Mouse (Mus musculus) embryonic facial prominence, embryonic 13.5 days (tissue): ENCODE data around the gene Dzip1. TPM values are rescaled to one million over a fixed set of nuclear protein-coding genes. Genes with fewer than 3 reads are reported as not detected.

Experiments used
- ATAC-seq: fragments of 200-750 bp; cut with Nextera tagmentation; 2 replicates; pipeline ENCODE4 v1.8.0; 2017; ENCODE audit warnings: low read depth; ENCODE audit not compliant: insufficient number of reproducible peaks, insufficient read depth, low FRiP score, low TSS enrichment
- H3K27ac ChIP-seq: fragments of 300-500 bp; sonication (generic); 2 replicates; pipeline ENCODE4 v1.5.1; 2015; ENCODE audit warnings: moderate library complexity, mild to moderate bottlenecking, inconsistent platforms
- H3K27me3 ChIP-seq: fragments of 300-500 bp; sonication (generic); 2 replicates; pipeline ENCODE4 v1.6.1; 2015; ENCODE audit warnings: mild to moderate bottlenecking, inconsistent platforms
- H3K36me3 ChIP-seq: fragments of 300-500 bp; sonication (generic); 2 replicates; pipeline ENCODE4 v1.6.1; 2015; ENCODE audit warnings: mild to moderate bottlenecking, inconsistent platforms
- H3K4me1 ChIP-seq: fragments of 300-500 bp; sonication (generic); 2 replicates; pipeline ENCODE4 v1.6.1; 2015; ENCODE audit warnings: inconsistent platforms
- H3K4me2 ChIP-seq: fragments of 300-500 bp; sonication (generic); 2 replicates; pipeline ENCODE4 v1.6.1; 2015; ENCODE audit warnings: moderate library complexity, mild to moderate bottlenecking, inconsistent platforms
- H3K4me3 ChIP-seq: fragments of 300-500 bp; sonication (generic); 2 replicates; pipeline ENCODE4 v1.5.1; 2015; ENCODE audit warnings: mild to moderate bottlenecking, inconsistent platforms
- H3K9ac ChIP-seq: fragments of 300-500 bp; sonication (generic); 2 replicates; pipeline ENCODE4 v1.6.1; 2015; ENCODE audit warnings: mild to moderate bottlenecking, inconsistent platforms
- H3K9me3 ChIP-seq: fragments of 300-500 bp; sonication (generic); 2 replicates; pipeline ENCODE4 v1.6.1; 2016; ENCODE audit warnings: inconsistent platforms
- WGBS: fragments of 180-500 bp; shearing (Covaris S2); methylation state at CpG from one replicate; pipeline ENCODE4 v1.1.7; 2015; ENCODE audit warnings: mixed read lengths; 5-methylcytosine and 5-hydroxymethylcytosine counted together
- polyA plus RNA-seq: library from polyadenylated mRNA; unstranded; fragments of >200 nt; fragmentation: Nextera tagmentation; extraction: Ambion mirVana; gene quantifications from 2 replicates; pipeline ENCODE4 v1.2.1, GENCODE M21; 2015

Gene Dzip1
- polyA plus RNA-seq, 1 experiment from 2014 or later = 37.7 TPM

GRCm38 (mm10) chr14:118920654-118921053, 4.6 kb downstream of the Dzip1 start:
- peaks cover 18% of the 10 kb centered on the region for H3K36me3 ChIP-seq
- 0 out of 2 replicates have a peak, but pooled peaks cover 9% of the 10 kb centered on the region for H3K27me3 ChIP-seq
- H3K4me3 ChIP-seq = no peak overlapping the region
- WGBS = 66% methylated on average over 7 of the region's 7 CpGs
- 0 out of 2 replicates have a peak overlapping the region, but pooled peaks have one; percentile 32 for H3K9ac ChIP-seq
- no peak for ATAC-seq
- H3K4me1 ChIP-seq = peaks cover 40% of the 10 kb centered on the region
- no peak overlapping the region for H3K27ac ChIP-seq
- no peaks in the 10 kb centered on the region for H3K9me3 ChIP-seq
- H3K4me2 ChIP-seq = no peak overlapping the region

GRCm38 (mm10) chr14:118919025-118919424, 6.2 kb downstream of the Dzip1 start:
- Histone ChIP-seq H3K36me3 (peaks cover 29% of the 10 kb centered on the region), H3K4me2 (no peak overlapping the region), H3K27me3 (0 out of 2 replicates have a peak, but pooled peaks cover 9% of the 10 kb centered on the region), H3K9ac (no peak overlapping the region), H3K4me1 (peaks cover 34% of the 10 kb centered on the region), H3K9me3 (no peaks in the 10 kb centered on the region), H3K27ac (no peak overlapping the region), H3K4me3 (no peak overlapping the region)
- no peak for ATAC-seq
- 68% methylated on average over 8 of the region's 8 CpGs for WGBS

GRCm38 (mm10) chr14:118913651-118914050, 11.6 kb downstream of the Dzip1 start:
- Histone ChIP-seq H3K9ac (no peak overlapping the region), H3K9me3 (no peaks in the 10 kb centered on the region), H3K27ac (no peak overlapping the region), H3K4me1 (peaks cover 24% of the 10 kb centered on the region), H3K27me3 (no peaks in the 10 kb centered on the region), H3K4me3 (no peak overlapping the region), H3K4me2 (no peak overlapping the region), H3K36me3 (peaks cover 65% of the 10 kb centered on the region)
- no peak for ATAC-seq
- 39% methylated on average over 5 of the region's 5 CpGs for WGBS

GRCm38 (mm10) chr14:118911521-118911920, 13.7 kb downstream of the Dzip1 start:
- Histone ChIP-seq H3K36me3 (peaks cover 74% of the 10 kb centered on the region), H3K9ac (no peak overlapping the region), H3K9me3 (no peaks in the 10 kb centered on the region), H3K27ac (no peak overlapping the region), H3K27me3 (no peaks in the 10 kb centered on the region), H3K4me1 (peaks cover 24% of the 10 kb centered on the region), H3K4me3 (no peak overlapping the region), H3K4me2 (no peak overlapping the region)
- 85% methylated on average over 6 of the region's 6 CpGs for WGBS
- ATAC-seq = no peak

- Histone ChIP-seq H3K36me3 (peaks cover 72% of the 10 kb centered on the region), H3K27ac (no peak overlapping the region), H3K9ac (no peak overlapping the region), H3K4me2 (no peak overlapping the region), H3K4me1 (peaks cover 24% of the 10 kb centered on the region), H3K4me3 (no peak overlapping the region), H3K27me3 (no peaks in the 10 kb centered on the region), H3K9me3 (no peaks in the 10 kb centered on the region)
- 64% methylated on average over 29 of the region's 29 CpGs for WGBS
- no peak for ATAC-seq
These were observed 14.7 kb downstream of the Dzip1 start for GRCm38 (mm10) chr14:118910332-118911222.

GRCm38 (mm10) chr14:118909872-118910271, 15.4 kb downstream of the Dzip1 start:
- Histone ChIP-seq H3K27ac (no peak overlapping the region), H3K9ac (no peak overlapping the region), H3K36me3 (peaks cover 74% of the 10 kb centered on the region), H3K4me1 (peaks cover 24% of the 10 kb centered on the region), H3K4me2 (no peak overlapping the region), H3K9me3 (no peaks in the 10 kb centered on the region), H3K27me3 (no peaks in the 10 kb centered on the region), H3K4me3 (no peak overlapping the region)
- WGBS = 81% methylated on average over 8 of the region's 8 CpGs
- no peak for ATAC-seq

- no peak overlapping the region for H3K27ac ChIP-seq
- H3K9ac ChIP-seq = no peak overlapping the region
- H3K36me3 ChIP-seq = peaks cover 88% of the 10 kb centered on the region
- peaks cover 11% of the 10 kb centered on the region; the same call in 1 of the 2 replicates for H3K4me1 ChIP-seq
- no peaks in the 10 kb centered on the region for H3K9me3 ChIP-seq
- H3K4me3 ChIP-seq = no peak overlapping the region
- ATAC-seq = no peak
- no peaks in the 10 kb centered on the region for H3K27me3 ChIP-seq
- no peak overlapping the region for H3K4me2 ChIP-seq
- 82% methylated on average over 8 of the region's 8 CpGs for WGBS
These were observed 17.7 kb downstream of the Dzip1 start for GRCm38 (mm10) chr14:118907592-118907991.

GRCm38 (mm10) chr14:118903867-118904562, 21.2 kb downstream of the Dzip1 start:
- Histone ChIP-seq H3K9ac (no peak overlapping the region), H3K9me3 (peaks cover 4% of the 10 kb centered on the region), H3K4me2 (no peak overlapping the region), H3K4me1 (no peaks in the 10 kb centered on the region), H3K27me3 (no peaks in the 10 kb centered on the region), H3K36me3 (peaks cover 88% of the 10 kb centered on the region), H3K4me3 (no peak overlapping the region), H3K27ac (no peak overlapping the region)
- ATAC-seq = no peak
- 66% methylated on average over 6 of the region's 6 CpGs for WGBS

- Histone ChIP-seq H3K4me2 (no peak overlapping the region), H3K9ac (no peak overlapping the region), H3K9me3 (peaks cover 4% of the 10 kb centered on the region), H3K4me1 (no peaks in the 10 kb centered on the region), H3K27me3 (no peaks in the 10 kb centered on the region), H3K36me3 (peaks cover 88% of the 10 kb centered on the region), H3K4me3 (no peak overlapping the region), H3K27ac (no peak overlapping the region)
- ATAC-seq = no peak
- WGBS = 80% methylated on average over 3 of the region's 3 CpGs
These were observed 21.9 kb downstream of the Dzip1 start for GRCm38 (mm10) chr14:118903397-118903796.

- Histone ChIP-seq H3K27me3 (no peaks in the 10 kb centered on the region), H3K4me2 (no peak overlapping the region), H3K36me3 (peaks cover 87% of the 10 kb centered on the region), H3K27ac (no peak overlapping the region), H3K9me3 (peaks cover 4% of the 10 kb centered on the region), H3K9ac (no peak overlapping the region), H3K4me1 (no peaks in the 10 kb centered on the region), H3K4me3 (no peak overlapping the region)
- 100% methylated on average over 1 of the region's 1 CpGs for WGBS
- no peak for ATAC-seq
These were observed 24.3 kb downstream of the Dzip1 start for GRCm38 (mm10) chr14:118900911-118901310.

- H3K36me3 ChIP-seq = peaks cover 92% of the 10 kb centered on the region
- peaks cover 4% of the 10 kb centered on the region for H3K9me3 ChIP-seq
- ATAC-seq = no peak
- no peak overlapping the region for H3K4me3 ChIP-seq
- H3K9ac ChIP-seq = no peak overlapping the region
- no peaks in the 10 kb centered on the region for H3K27me3 ChIP-seq
- H3K4me1 ChIP-seq = no peaks in the 10 kb centered on the region
- H3K27ac ChIP-seq = no peak overlapping the region
- no peak overlapping the region for H3K4me2 ChIP-seq
- WGBS = 84% methylated on average over 11 of the region's 11 CpGs
These were observed 25.3 kb downstream of the Dzip1 start for GRCm38 (mm10) chr14:118899940-118900339.

GRCm38 (mm10) chr14:118895655-118896054, 29.6 kb downstream of the Dzip1 start:
- H3K36me3 ChIP-seq = peaks cover 87% of the 10 kb centered on the region
- H3K27me3 ChIP-seq = no peaks in the 10 kb centered on the region
- 93% methylated on average over 10 of the region's 10 CpGs for WGBS

More at GRCm38 (mm10) chr14:118895655-118896054, 29.6 kb downstream of the Dzip1 start:
- ATAC-seq = no peak
- Histone ChIP-seq H3K4me1 (no peaks in the 10 kb centered on the region), H3K9me3 (no peaks in the 10 kb centered on the region), H3K4me2 (no peak overlapping the region), H3K27ac (no peak overlapping the region), H3K4me3 (no peak overlapping the region), H3K9ac (no peak overlapping the region)
